Mouse (Mus musculus) neural tube, embryonic 10.5 days (tissue): ENCODE measurements around the gene Uspl1.

Source experiments
- DNase-seq: peaks from one replicate; pipeline ENCODE4 v3.0.0-alpha.2; 2017; ENCODE audit warnings: low spot score; ENCODE audit errors: extremely low spot score

Gene Uspl1

GRCm38 (mm10) chr5:149208776-149209175 is 24.6 kb downstream of the Uspl1 start:
- DNase-seq: no peak

GRCm38 (mm10) chr5:149209328-149209727 is 25.2 kb downstream of the Uspl1 start:
- DNase-seq: peak; percentile 53

GRCm38 (mm10) chr5:149211041-149211440 is 26.9 kb downstream of the Uspl1 start:
- DNase-seq: no peak

DNA sequence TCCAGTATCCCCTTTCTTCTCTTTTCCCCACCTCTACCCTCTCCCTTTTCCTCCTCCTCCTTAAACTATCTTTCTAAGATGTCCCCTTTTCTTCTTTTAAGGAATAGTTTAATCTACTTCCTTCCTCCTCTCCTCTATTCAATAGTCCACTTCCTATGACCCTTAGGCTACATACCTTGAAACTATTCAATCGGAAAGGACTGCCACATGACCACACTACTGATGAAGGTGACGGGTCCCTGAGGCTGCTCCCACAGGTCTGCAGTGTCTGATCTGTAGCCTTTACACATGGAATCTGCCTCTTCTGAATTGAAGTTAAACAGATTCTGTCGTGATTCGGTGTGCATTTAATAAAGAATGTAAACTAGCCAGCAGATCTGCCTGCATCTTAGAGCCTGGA is 28.7 kb downstream of the Uspl1 start:
- no peak for DNase-seq

- DNase-seq: no peak
Measured at GRCm38 (mm10) chr5:149215540-149215939, 31.4 kb downstream of the Uspl1 start.

- no peak for DNase-seq
Measured at GRCm38 (mm10) chr5:149217524-149218357, 33.6 kb downstream of the Uspl1 start.

DNA sequence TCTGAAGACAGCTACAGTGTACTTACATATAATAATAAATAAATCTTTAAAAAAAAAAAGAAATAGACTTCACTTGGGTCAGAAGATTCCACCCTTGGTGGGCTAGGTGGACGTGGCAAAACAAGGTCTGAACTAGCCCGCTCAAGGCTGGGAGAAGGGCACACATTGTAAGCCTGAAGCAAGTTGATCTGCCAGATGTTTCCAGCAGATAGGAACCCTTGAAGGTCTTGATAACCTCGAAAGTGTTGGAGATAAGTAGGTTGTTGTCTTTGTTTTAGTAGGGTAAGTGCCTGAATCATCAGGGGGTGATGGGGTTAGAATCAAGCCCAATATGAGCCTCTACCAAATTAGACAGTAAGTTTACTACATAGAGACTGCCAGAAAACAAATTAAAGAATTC is 35.3 kb downstream of the Uspl1 start:
- DNase-seq: no peak

DNA sequence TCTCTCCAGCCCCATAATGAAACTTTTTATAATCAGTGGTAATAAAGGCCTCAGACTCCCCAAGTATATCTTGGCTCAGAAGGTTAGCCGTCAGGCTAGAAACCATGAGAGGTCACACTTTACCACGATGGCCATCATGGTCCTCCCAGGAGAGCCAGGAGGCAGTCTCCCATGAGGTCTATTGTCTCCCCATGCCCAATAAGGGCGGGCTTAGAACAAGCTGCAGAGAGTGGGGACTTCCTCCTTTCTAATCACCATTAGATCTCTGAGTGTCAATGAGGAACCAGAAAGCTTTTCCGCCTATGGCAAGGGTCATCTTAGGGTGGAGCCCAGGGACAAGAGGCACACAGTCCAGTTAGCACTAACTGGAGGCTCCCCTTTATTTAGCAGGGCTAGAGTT is 37.2 kb downstream of the Uspl1 start:
- no peak for DNase-seq

GRCm38 (mm10) chr5:149224666-149225065 is 40.5 kb downstream of the Uspl1 start:
- no peak for DNase-seq

- DNase-seq: peak; percentile 99
Measured at GRCm38 (mm10) chr5:149228700-149229618, 44.8 kb downstream of the Uspl1 start.

DNA sequence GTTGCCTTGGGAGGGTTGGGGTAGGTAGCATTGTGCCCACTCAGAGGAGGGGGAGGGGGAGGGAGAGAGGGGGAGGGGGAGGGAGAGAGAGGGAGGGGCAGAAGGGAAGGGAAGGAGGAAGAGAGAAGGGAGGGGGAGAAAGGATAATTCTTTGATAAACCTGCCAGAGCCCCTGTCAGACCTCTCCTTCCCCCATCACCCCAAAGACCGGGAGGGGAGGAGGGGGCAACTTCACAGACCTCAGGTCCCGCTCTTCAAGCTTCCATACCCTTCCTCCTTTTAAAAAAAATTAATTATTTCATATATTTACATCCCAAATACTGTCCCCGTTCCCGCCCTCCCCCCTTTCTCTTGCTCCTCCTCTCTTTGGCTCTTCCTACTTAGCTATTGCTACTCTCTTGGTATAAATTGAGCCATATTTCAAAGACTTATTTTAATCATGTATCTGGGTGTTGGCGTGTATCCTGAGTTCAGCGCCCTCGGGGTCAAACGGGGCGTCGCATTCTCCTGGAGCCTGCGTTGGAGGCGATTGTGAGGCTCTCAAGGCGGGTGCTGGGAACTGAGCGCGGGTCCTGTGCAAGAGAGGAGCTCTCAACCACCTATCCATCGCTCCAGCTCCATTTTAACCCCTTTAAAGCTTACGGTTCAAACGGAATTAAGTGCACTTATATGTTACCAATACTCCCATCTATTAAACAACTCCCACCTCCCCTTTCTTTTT is 45.6 kb downstream of the Uspl1 start:
- no peak for DNase-seq

DNA sequence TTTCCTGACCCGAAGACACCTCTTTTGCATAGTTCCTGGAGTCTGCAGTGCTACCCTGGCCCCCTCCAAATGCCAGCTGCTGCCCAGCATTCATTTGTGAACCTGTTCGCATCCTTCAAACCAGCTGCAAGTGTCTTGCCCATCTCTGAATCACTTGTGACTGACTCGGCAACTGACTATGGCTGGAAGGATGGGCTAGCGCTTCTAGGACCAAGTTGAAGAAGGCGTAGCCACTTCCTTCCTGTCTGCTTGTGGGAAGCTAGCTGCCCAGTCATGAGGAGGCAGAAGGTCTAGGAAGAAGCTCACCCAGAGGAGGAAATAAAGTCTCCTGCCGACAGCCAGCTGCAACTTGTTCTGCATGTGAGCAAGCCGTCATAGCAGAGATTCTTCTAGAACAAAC is 50.9 kb downstream of the Uspl1 start:
- no peak for DNase-seq

DNA sequence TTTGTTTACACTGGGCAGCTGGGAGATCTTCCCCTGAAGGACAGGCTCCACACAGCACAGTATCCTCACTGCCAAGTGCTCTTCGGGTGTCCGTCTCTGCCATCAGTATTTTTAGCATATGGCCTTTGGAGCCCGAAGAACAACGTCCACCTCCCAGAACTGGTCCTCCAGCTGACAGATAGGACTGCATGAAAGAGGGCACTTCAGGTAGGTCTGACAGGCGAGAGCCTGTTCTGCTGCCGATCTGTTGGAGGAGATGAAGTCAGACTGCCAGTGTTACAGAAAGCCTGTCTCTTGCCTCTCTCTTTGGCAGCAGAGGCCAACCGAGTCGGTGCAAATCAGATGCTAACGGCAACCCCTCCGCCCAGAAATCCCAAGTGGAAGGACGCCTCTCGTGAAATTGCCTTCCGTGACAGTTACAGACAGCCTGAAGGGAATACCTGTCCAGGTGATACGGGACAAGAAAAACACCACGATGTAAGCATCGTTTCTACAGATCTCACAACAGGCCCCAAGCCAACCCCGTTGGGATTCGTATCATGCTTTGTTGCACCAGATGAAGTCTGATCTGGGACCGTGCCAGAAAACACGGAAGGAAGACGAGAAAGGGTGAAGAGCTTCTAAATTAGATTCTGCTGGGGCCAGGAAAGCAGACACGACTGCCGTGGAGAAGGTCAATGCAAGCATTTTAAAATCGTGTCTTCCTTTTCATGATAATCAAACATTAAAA is 53.2 kb downstream of the Uspl1 start:
- no peak for DNase-seq

DNA sequence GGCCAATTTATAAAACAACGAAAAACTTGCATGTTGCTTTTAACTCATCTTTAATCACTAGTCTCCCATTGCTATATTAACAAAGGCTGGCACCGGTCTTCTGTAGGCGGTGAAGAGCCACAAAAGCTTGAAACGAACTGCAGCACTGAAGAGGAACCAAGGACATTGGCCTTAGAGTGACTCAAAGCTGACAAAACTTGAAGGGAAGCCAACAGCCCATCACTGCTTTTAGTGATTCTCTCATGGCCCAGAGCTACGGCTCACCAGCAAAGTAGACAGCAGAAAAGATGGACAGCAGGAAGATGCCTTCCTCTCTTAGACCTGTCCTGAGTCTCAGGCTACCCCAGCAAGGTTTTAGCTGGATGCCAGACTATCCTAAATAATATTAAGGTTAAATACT is 58.3 kb downstream of the Uspl1 start:
- no peak for DNase-seq

GRCm38 (mm10) chr5:149243053-149243452 is 58.9 kb downstream of the Uspl1 start:
- no peak for DNase-seq

DNA sequence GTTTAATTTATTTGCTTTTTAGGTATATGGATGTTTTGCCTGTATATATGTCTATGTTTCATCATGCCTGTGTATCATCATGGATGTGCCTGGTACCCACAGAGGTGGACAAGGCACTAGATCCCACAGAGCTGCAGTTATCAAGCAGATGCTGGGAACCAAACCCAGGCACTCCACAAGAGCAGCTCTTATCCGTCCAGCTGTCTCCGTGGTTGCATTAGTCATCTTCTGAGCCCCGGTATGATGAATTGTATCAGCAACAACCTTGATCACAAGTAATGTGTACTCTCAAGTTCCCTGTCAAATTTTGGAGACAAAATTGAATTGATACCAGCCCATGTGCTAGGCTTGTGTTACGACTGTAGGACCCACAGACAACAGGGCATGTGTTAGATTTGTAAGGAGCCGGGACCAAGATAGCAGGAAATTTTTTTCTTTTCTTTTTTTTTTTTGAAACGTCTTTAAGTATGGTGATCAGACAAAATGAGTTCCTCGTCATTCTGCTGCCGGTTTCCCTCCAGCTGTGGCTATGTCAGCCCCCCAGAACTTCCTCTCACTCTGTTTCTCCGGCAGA is 61.3 kb downstream of the Uspl1 start:
- DNase-seq: no peak

- DNase-seq: peak; percentile 47
Measured at GRCm38 (mm10) chr5:149245965-149246470, 61.9 kb downstream of the Uspl1 start.

GRCm38 (mm10) chr5:149247047-149247904 is 63.1 kb downstream of the Uspl1 start:
- DNase-seq: no peak

GRCm38 (mm10) chr5:149252303-149252702 is 68.2 kb downstream of the Uspl1 start:
- DNase-seq: no peak
